Mouse (Mus musculus) lung, adult 2 months (tissue): ENCODE results near the gene Naa60.

ENCODE experiments used
- CTCF ChIP-seq: fragments of 200-500 bp; IDR thresholded peaks from 2 replicates; pipeline ENCODE4 v1.5.1; 2011; ENCODE audit warnings: mild to moderate bottlenecking, low read length, control low read depth; ENCODE audit not compliant: insufficient read depth
- POLR2A ChIP-seq: fragments of 200-500 bp; IDR thresholded peaks from 2 replicates; pipeline ENCODE4 v1.6.1; 2011; ENCODE audit warnings: low read depth, mild to moderate bottlenecking, control low read depth, low read length, borderline replicate concordance; ENCODE audit errors: extremely low read depth

- TF ChIP-seq POLR2A (no peak), CTCF (no peak)
Observed at GRCm38 (mm10) chr16:3885065-3885670, 13.0 kb downstream of the Naa60 start.
